Mouse (Mus musculus): ENCODE measurements around the gene C77080. TPM values are rescaled to one million over a fixed set of nuclear protein-coding genes. Genes with fewer than 3 reads are reported as not detected.
"Not testable (repeated sequence)": the region's sequence is repeated elsewhere in the genome, so short reads cannot be mapped to it uniquely, and the experiment has no call there.

The C77080 gene
- total RNA-seq, 2 experiments from 2014 or later = 3.5 to 3.6 TPM

GRCm38 (mm10) chr4:129221097-129222010 is 39.9 kb downstream of the C77080 start:
- DNase-seq = no peak
- intact Hi-C loops (cut with DNase I) = no loop called here

GRCm38 (mm10) chr4:129220376-129221089 is 40.7 kb downstream of the C77080 start:
- intact Hi-C loops (cut with DNase I) = no loop called here
- DNase-seq = no peak

GRCm38 (mm10) chr4:129219198-129219597 is 42.0 kb downstream of the C77080 start:
- no peak for DNase-seq
- intact Hi-C loops (cut with DNase I) = no loop called here

- no peak for DNase-seq
- intact Hi-C loops (cut with DNase I) = no loop called here
These were observed 42.5 kb downstream of the C77080 start for GRCm38 (mm10) chr4:129218569-129219175.

GRCm38 (mm10) chr4:129212486-129212885 is 48.7 kb downstream of the C77080 start:
- peak in 1 of 2 experiments; percentile 37 for DNase-seq
- intact Hi-C loops (cut with DNase I) = not testable (repeated sequence)

- DNase-seq = peak; percentile 39 to 43
- intact Hi-C loops (cut with DNase I) = no loop called here
These were observed 49.7 kb downstream of the C77080 start for GRCm38 (mm10) chr4:129211461-129211860.

- DNase-seq = no peak
- intact Hi-C loops (cut with DNase I) = loop anchor here (1.0 to 5.0 kb wide), 2 partner anchors 67 to 243 kb away; no protein-coding TSS in a partner anchor
These were observed 51.7 kb downstream of the C77080 start for GRCm38 (mm10) chr4:129209504-129209903.

GRCm38 (mm10) chr4:129206792-129207191 is 54.4 kb downstream of the C77080 start:
- no peak for DNase-seq
- intact Hi-C loops (cut with DNase I) = loop anchor here (5.0 kb wide), 1 partner anchor 246 kb away; no protein-coding TSS in a partner anchor

- no peak for DNase-seq
- intact Hi-C loops (cut with DNase I) = loop anchor here (5.0 kb wide), 1 partner anchor 248 kb away; no protein-coding TSS in a partner anchor
These were observed 56.5 kb downstream of the C77080 start for GRCm38 (mm10) chr4:129204655-129205054.

- intact Hi-C loops (cut with DNase I) = no loop called here
- DNase-seq = no peak
These were observed 63.7 kb downstream of the C77080 start for GRCm38 (mm10) chr4:129197514-129197913.

GRCm38 (mm10) chr4:129194280-129194679 is 66.9 kb downstream of the C77080 start:
- intact Hi-C loops (cut with DNase I) = loop anchor here (5.0 kb wide), 1 partner anchor 263 kb away; no protein-coding TSS in a partner anchor
- DNase-seq = no peak

GRCm38 (mm10) chr4:129191691-129192090 is 69.5 kb downstream of the C77080 start:
- intact Hi-C loops (cut with DNase I) = loop anchor here (5.0 kb wide), 1 partner anchor 266 kb away; no protein-coding TSS in a partner anchor
- no peak for DNase-seq

- intact Hi-C loops (cut with DNase I) = loop anchor here (5.0 kb wide), 1 partner anchor 267 kb away; no protein-coding TSS in a partner anchor
- peak in 1 of 2 experiments; percentile 17 for DNase-seq
These were observed 70.7 kb downstream of the C77080 start for GRCm38 (mm10) chr4:129190538-129190937.

- intact Hi-C loops (cut with DNase I) = loop anchor here (5.0 kb wide), 3 partner anchors 142 to 267 kb away; partner anchors contain the start of gene Ak2
- DNase-seq = peak; percentile 96
These were observed 71.4 kb downstream of the C77080 start, which contains the start of the genes S100pbp and Yars for GRCm38 (mm10) chr4:129189542-129190519. Gene S100pbp (minus strand): TSS chr4:129189727. Gene Yars (plus strand): TSS chr4:129189760.

GRCm38 (mm10) chr4:129188803-129189541 is 72.2 kb downstream of the C77080 start:
- intact Hi-C loops (cut with DNase I) = loop anchor here (5.0 kb wide), 2 partner anchors 143 to 197 kb away; partner anchors contain the start of gene Ak2

GRCm38 (mm10) chr4:129188041-129188659 is 73.1 kb downstream of the C77080 start:
- intact Hi-C loops (cut with DNase I) = loop anchor here (5.0 kb wide), 2 partner anchors 144 to 196 kb away; partner anchors contain the start of gene Ak2
- DNase-seq = no peak

More at GRCm38 (mm10) chr4:129188803-129189541, 72.2 kb downstream of the C77080 start:
- peak; percentile 46 to 74 for DNase-seq

- intact Hi-C loops (cut with DNase I) = no loop called here
These were observed 81.6 kb downstream of the C77080 start for GRCm38 (mm10) chr4:129179560-129179959.

GRCm38 (mm10) chr4:129172529-129172928 is 88.7 kb downstream of the C77080 start:
- intact Hi-C loops (cut with DNase I) = no loop called here
- DNase-seq = no peak

More at GRCm38 (mm10) chr4:129179560-129179959, 81.6 kb downstream of the C77080 start:
- DNase-seq = no peak

Measured in heart, postnatal 36 days (tissue).